Mouse (Mus musculus): ENCODE results near the gene Id1.

Id1 gene

DNA sequence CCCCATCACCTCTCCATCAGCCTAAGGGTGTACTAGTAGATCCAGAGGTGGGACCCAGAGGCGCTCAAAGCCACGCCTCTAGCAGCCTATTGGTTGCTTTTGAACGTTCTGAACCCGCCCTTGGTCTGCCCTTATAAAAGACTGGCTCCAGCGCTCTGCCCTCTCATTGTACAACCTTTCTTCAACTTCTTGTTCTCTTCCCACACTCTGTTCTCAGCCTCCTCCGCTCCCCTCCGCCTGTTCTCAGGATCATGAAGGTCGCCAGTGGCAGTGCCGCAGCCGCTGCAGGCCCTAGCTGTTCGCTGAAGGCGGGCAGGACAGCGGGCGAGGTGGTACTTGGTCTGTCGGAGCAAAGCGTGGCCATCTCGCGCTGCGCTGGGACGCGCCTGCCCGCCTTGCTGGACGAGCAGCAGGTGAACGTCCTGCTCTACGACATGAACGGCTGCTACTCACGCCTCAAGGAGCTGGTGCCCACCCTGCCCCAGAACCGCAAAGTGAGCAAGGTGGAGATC is at the start of gene Id1:
Gene Id1, plus strand, starts transcription at position 162 of the 512 bp plus-strand sequence.
- DNase-seq (ENCODE audit: low spot score): peak; percentile 83

DNA sequence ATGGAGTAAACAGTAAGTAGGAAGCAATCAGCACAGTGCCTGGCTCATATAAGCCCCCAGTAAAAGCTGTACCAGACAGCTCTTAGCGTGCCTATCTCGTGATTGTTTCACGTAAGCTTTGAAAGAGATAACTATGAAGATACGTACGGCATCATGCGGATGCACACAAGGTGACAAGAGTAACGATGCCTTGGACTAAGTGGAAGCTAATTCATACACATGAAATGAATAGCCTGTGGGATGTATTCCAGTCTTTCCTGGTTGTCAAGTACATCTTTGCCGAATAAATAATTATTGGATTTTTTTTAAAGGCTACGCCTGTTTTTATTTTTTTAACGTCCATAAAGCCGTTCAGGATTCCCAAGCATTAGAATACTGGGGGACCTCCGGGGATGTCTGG is 49.7 kb upstream of the Id1 start:
- no peak for DNase-seq (ENCODE audit: low spot score)

DNA sequence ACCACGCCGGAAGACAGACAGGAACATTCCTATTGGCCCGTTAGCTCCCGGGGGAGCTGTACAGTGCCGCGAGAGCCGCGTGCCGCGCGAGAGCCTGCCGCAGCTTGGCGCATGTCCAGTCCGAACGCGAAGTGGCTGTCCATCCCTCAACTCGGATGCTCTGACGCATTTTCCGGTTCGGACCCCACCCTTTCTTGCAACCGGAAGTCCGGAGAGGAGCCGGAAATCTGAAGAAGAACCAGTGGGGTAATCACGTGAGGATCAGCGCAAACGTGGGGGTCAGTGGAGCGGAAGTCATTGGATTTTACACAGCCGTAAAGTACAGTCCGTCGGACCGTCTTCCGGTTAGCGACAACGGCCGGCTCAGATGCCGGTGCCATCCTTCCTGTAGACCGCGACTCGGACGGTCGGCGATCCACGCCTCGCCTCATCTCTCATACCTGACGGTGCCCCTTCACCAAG is 49.2 kb upstream of the Id1 start, which contains the start of gene Mcts2:
Gene Mcts2, plus strand, starts transcription at position 230 of the 462 bp plus-strand sequence.
- DNase-seq (ENCODE audit: low spot score): peak; percentile 83

DNA sequence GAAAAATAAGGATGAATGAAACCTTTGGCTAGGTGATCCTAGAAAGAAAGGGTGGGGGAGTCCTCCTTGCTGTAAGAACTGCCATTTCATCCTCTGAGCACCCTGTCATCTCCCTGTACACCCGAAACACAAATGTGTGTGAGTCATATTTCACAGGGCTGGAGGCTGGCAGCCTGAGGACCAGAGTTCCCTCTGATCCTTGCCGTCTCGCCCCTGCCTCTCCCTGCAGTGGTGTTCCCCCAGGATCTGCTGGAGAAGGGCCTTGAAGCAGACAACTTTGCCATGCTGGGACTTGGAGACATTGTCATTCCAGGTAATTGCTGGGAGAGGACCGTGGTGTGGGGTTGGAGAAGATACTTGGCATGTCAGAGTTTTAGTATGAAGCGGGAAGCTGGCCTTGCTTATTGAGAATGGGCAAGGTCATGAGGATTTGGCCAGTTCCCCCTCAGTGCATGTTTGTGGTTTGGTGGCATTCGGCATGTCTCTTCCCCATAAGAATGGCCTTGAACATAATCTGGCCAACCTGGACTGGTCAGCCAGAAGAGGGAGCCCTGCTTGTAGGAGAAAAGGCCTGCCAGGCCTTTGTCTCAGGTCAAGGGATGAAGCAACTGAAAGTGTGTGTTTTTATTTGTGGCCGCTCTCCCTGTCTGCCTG is 44.4 kb upstream of the Id1 start:
- no peak for DNase-seq (ENCODE audit: low spot score)

DNA sequence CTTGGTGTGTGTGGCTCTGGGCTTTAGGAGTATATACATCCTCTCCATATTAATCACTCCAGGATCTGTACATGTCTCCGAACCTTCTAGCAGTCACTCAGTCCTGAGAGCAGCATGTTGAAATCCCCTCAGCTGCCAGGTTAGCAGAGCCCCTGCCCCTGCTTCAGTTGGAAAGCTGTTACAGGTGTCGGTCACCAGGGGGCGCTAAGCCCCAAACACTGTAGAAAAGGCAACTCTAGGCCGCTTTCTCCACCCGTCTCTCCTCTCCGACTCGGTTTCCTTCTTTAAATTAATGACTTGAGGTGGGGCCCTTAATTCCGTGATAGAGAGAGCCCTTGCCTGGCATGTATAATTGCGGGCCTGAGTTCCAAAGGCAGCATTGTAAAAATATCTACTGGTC is 42.8 kb upstream of the Id1 start:
- DNase-seq (ENCODE audit: low spot score): peak; percentile 64

DNA sequence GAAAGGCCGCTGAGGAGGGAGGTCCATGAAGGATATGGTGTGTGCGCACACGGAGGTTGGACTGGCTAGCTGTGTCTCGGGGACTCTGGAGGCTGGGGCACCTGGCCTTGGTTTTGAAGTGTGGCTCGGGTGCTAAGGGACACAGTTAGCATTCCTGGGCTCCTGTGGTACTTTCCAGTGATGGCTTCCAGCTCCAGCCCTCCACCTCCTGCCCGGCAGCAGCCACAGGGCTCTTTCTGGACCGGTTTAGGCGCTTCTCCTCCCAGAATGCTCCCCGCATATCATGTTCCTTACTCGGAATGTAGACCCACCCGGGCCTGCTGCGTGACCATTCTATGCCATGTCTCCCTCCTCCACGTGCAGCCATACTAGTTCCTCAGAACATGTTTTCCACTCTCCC is 42.3 kb upstream of the Id1 start:
- no peak for DNase-seq (ENCODE audit: low spot score)

DNA sequence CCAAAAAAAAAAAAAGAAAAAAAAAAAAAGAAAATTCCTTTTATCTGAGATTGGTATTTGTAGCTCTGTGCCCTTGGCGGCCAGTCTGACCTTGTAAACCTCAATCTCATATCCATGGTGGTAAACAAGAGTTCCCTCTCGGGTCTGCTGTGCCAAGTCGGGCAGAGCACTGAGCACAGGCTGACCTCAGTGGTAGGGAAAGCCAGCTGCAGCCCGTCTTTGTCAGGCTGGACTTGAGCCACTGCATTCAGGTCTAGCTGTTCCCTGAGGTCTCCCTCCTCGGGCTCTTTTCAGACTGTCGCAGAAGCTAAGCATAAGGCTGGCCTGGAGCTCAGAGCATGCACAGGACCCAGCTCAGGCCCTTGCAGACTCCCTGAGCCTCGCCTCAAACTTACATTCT is 41.3 kb upstream of the Id1 start:
- no peak for DNase-seq (ENCODE audit: low spot score)

DNA sequence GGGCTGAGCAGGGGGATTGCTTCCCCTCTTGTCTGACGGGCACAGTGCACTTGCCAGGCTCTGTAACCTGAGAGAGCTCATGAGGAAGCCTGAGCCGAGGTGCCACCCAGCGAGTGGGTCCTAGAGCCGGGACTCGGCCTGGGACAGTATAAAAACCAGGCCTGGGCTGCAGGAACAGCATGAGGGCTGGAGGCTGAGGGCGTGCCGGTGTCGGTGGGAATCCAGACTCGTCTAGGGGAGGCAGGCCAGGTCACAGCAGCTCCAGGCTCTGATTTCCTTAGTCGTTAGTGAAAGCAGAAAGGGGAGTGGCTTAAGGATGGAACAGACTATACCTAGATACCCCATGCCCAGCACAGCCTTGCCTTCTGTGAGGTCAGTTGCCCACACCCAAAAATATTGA is 40.0 kb upstream of the Id1 start:
- DNase-seq (ENCODE audit: low spot score): no peak

DNA sequence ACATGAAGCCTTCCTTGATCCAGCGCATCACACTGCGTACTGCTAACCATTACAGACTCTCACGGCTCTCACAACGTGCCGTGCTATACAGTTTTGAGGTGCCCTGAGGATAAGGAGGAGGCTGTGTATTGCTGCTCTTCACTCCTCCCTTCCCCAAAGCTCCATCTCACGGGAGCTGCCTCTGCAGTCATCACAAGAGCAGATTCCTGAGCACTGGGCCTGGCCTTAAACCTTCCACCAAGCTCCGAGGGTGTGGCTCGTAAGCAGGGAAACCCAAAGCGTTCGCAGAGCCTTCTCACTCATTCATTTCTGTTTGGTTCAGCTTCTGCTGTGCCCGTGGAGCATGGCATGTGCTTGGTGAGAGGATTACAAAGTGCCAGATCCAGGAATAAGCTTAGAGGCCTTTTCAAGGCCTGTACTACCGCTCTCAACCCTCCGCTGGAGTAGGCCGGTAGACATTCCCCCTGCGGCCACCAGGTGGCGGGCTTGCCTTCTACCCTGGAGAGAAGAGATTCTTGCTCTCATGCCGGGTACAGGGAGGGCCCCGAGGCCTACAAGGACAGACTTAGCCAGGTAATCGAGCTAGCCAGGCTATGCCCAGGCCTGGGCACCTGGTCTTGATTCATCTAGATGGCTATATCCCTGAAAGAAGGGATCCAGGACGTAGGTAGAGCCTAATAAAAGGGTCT is 39.4 kb upstream of the Id1 start:
- DNase-seq (ENCODE audit: low spot score): peak; percentile 97

DNA sequence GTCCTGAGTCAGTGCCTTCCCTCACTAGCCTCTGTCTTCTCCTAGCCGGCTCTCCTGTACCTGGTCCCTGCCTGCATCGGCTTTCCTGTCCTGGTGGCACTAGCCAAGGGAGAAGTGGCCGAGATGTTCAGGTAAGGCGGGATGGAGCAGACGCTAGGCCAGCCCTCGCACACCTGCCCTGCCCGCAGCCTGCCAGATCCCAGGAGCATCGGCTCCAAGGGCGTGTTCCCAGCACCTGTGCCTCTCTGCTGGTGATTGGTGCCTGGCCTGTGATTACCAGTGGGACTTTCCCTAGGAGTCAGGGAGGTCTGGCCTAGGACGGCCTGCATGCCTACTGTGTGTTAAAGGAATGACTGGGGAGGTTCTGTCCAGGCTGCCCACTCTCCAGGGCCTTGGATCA is 35.9 kb upstream of the Id1 start:
- DNase-seq (ENCODE audit: low spot score): no peak

DNA sequence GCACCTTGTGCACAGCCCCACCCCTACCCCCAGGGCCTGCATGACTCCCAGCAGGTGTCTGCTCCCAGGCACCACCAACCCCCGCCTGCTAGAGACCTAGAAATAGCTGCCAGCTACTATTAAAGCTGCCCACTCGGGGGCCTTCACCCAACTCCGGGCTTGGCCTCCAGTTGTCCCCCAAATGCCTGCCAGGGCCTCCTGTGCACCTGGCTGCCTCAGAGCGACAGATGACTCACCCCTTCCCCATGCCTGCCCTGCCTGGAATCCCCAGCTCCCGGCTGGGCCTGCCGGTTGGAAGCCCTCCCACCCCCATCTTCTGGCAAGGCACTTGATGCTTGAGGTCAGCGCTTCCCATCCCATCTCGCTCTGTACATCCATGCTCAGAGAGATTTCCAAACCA is 35.3 kb upstream of the Id1 start:
- DNase-seq (ENCODE audit: low spot score): no peak

DNA sequence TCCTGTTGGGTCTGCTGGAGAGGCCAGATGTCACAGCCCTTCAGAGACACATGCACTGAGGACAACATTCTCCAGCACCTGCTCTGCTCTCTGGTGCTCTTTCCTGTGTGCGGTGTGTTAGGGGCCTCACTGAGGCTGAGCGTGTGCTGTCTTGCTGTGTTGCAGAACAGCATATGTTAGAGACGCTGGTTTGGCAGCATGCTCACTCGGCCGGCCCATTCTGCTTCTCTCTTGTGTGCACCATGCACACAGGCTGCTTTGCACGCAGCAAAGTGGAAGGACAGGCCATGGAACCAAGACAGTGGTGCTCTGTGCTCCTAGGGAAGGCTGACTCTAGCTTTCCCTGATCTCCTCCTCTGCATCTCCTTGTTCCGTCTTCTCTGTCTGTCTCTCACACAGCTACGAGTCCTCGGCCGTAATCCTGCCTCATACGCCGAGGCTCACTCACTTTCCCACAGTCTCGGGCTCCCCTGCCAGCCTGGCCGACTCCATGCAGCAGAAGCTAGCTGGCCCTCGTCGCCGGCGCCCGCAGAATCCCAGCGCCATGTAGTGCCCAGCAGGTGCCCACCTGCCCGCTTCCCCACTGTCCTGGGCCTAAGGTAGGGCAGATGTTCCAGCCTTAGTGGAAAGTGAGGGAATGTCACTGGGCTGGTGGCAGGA is 32.3 kb upstream of the Id1 start:
- no peak for DNase-seq (ENCODE audit: low spot score)

DNA sequence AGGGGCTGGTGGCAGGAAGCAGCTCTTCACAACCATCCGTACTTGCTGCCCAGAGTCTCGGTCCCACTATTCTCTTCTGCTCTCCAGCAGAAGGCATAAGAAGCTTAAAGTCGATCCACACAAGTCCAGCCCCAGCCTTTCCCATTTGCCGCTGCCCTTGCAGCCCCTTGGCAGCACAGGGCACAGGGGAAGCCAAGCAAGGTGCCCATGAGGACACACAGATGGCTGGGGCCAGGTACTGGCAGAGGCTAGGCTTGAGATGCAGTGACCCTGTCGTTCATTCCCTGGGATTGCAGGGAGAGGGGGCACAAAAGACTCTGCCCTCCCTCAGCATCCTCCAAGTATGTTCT is 31.8 kb upstream of the Id1 start:
- DNase-seq (ENCODE audit: low spot score): no peak

DNA sequence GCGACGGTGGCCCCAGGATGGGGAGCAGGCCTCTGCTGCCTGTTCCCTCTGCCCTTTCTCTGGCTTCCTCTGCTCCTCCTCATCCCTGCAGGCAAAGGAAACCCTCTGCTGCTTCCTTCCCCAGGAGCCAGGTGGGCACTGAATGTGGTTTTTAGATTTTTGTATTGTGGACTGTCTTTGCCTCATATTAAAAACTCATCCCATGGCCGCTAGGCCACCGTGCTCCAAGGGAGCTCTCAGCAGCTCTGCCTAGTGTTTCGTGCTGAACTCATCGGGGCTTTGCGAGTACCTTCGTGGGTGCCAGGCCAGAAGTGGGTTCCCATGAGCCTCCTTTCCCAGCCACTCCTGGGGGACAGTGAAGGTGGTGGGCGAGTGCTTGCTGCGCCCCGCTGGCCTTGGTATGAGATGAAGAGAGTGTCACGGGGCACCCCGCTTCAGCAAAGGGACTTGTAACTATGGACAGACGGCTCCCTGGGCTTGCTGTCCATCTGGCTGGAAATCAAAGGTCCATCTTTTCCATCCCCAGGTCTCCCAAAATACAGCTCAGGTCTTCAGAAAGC is 31.2 kb upstream of the Id1 start:
- DNase-seq (ENCODE audit: low spot score): no peak

DNA sequence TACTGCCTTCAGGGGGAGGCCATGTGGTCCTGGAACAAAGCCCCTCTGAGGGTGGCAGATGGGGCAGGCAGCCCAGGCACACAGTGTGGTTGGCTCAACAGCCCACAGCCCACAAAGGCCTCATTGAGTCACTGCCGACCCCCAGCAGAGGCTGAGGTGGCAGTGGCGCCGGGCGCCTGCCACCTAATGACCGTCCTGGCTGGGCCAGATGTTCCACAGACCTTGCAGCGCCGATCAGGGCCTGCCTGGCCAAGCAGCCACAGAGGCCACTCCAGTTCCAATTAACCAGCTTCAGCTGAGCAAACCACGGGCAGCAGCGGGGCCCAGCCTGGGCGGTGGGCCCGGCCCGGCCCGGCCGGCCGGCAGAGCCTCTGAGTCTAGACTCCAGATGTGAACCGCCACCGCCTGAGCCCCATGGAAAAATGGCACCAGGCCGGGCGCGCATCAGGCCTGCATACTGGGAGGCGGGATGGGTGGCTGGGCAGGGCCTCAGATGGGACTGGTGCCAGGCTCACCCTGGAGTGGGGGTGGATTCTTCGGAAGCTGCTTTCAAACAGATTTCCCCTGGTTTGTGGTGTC is 30.0 kb upstream of the Id1 start:
- peak; percentile 48 for DNase-seq (ENCODE audit: low spot score)

DNA sequence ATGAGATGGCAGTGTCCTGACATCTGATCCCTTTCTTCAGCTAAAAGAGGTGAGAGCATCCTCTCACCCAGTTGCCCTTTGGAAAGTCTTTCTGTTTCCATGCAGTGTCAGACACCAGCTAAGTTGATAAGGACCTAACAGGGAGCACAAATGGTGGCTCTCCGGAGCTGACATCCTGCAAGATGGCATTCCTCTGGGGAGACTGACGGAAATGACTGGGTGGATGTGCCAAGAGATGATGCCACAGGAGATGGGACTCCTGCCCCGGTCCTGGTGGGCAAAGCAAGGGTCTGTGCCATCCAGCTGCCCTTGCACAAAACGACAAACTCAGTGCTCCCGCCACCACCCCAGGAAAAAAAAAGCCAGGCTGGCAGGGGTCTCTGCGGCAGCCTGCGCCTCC is 28.9 kb upstream of the Id1 start:
- no peak for DNase-seq (ENCODE audit: low spot score)

DNA sequence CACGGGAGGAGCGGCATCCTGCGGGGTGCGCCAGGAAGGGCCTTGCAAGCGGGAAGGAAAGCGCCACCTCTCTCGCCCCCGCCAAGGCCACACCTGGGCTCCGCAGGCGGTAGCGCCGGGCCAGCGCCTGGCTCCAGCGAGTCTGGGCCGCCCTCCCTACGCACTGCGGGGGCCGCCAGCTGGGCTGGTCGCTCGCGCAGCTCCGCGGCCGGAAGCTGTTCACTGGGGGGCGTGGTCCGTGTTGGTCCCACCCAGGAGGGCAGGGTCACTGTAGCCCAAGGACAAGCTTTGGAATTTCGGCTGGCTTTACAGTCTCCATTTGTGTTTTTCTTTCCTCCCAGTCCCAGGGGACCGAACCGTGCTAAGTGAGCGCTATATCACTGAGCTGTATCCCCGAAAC is 28.4 kb upstream of the Id1 start:
- peak; percentile 92 for DNase-seq (ENCODE audit: low spot score)

DNA sequence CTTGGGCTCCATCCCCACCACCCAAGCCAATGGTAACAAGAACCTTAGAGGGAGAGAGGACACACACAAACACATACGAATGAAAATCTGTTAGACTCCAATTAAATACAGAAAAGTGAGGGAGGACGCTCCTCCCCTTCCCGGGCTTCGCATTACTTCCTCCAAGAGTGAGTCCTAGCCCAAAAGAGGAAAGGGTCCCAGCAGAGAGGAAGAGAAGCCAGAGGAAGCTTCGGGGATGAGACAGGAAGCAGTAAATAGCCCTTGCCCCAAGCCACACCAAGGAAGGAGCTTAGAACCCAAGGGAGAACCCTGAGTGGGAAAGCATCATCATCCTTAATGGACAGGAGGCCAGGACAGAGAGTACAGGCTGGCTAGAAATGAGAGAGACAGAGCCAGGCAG is 27.0 kb upstream of the Id1 start:
- no peak for DNase-seq (ENCODE audit: low spot score)

DNA sequence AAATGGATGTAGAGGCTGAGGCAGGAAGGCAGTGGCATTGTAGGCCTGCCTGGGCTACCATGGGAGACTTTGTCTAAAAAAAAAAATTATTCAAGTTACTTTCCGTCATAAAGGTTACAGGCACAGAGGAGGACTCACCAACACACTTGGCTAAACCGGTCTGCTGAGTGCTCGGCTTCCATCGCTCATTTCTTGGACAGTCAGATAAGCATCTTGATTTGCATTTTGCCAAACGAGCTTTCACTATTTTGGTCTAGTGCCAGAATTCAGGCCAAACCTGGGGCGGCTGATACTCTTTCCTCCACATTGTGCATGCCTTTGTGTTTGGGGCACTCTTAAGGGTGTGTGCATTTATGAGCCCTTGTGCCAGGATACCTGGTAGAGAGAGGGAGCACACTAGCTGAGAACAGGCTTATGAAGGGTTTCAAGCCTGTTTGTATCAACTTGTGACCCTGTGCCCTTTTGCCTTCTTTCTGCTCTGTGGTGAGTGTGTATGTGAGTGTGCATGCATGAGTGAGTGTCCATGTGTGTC is 19.7 kb upstream of the Id1 start:
- DNase-seq (ENCODE audit: low spot score): no peak

DNA sequence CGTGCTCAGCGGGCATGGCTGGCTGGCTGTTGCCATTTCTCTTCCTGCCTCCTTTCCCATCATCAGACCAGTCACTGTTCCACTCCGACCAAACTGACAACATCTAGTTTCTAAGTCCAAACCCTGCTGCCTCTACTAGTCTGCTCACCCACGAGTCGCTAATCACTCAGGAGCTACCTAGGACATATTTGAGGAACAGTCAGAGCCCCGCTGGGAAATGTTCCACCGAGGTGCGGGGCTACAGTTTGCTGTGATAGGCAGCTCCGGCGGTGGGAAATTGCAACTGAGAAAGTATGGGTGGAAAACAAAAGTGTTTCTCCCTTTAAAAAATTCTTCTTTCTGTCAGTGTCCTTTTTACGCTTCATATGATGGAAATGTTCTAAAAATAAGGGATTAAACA is 18.4 kb upstream of the Id1 start:
- DNase-seq (ENCODE audit: low spot score): no peak

DNA sequence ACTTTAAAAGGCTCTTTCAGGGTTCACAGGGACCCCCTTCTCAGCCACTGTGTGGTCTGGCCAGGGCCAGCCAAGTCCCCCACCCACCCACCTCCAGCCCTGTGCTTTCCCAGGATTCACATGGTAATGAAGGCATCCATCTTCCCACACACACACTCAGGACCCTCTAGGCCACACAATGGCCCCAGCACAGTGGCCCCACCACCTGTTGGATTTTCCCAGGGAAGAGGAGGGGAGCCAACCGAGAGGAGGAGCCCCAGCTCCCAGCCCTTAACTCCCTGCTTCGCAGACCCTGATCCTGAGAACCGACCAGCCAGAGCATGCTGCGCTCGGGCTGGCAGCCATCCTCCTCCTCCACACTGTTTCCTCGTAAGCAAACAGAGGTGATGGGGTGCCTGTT is 18.0 kb upstream of the Id1 start:
- no peak for DNase-seq (ENCODE audit: low spot score)

DNA sequence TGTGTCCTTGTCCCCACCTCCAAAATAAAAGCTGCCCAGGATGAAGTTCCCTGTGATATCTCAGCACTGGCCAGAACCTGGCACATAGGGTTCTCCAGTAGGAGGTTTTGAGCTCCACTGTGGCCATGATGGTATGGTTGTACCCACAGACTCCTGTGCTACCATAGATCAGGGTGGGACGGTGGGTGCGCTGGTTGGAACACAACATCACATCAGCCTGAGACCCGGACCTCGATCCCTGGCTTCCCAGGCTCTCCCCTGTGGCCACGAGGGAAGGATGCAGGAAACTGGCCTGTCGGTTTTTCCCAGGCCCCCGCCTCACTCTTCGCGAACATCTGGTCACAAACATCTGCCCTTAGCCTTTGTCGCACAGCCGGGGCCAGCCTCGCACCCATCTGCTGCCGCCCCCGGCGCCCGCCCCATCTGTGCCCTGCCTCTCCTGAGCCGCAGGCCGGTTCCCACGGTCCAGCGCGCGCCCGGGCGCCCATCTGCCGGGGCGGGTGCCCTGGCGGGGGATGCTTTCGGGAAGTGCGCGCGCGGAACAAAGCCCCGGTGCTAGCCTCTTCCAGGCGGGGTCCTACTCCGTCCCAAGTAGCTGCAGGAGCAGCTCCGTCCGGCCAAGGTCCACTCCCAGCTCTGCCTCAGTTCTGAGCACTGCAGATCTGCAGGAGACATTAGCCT is 12.3 kb upstream of the Id1 start:
- DNase-seq (ENCODE audit: low spot score): no peak
